Mouse (Mus musculus): ENCODE results near the gene Odf4. TPM values are rescaled to one million over a fixed set of nuclear protein-coding genes. Genes with fewer than 3 reads are reported as not detected.
A peak's percentile ranks its signal among the peaks of the same experiment; 100 is the strongest.
"Not testable (repeated sequence)": the region's sequence is repeated elsewhere in the genome, so short reads cannot be mapped to it uniquely, and the experiment has no call there.

The Odf4 gene
- 0.60 and 0.84 TPM in 2 replicates for polyA plus RNA-seq (2015; fragmentation: Nextera tagmentation; extraction: Ambion mirVana)

DNA sequence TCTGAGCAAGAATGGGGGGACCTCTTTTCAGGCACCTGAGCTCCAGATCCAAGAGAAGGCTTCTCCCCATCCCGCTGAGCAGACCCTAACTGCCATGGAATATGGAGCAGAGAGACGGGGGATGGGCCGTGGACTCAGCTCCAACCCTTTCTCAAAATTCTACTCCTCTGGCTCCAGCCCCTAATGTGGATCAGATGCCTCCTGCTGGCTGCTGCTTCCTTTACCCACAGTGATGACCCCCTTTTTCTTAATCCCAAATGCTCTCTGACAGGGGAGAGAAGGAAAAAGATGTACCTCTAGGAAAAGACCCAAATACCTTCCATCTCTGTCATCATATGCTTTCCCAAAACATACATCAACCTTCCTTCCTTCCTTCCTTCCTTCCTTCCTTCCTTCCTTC lies at the start of gene Odf4:
Odf4 (minus strand) TSS at position 101 of the 400 bp plus-strand sequence.
- WGBS = 90% methylated on average over 3 of the region's 3 CpGs
- ATAC-seq (ENCODE audit: low FRiP score) = no peak
- no peak within 1 kb of the TSS for H3K4me3 ChIP-seq

DNA sequence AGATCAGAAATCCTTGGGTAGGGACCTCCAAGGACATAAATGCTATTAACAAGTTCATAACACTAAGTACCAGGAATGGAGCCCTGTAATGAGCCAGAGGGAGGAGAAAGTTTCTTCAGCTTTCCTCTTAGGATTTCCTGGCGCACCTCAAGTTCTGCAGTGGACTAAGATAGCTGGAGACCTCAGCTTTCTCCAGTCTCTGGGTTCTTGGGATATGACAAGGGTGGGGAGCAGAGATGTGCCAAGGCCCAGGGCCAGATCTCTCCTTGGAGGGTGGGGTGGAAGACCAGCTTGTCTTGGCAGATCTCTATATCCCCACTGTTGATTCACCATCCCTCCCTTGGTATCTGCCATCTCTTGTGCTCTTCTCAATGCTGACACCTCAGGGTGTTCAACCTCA lies 48.7 kb upstream of the Odf4 start:
- WGBS = 94% methylated on average over 1 of the region's 1 CpGs
- ATAC-seq (ENCODE audit: low FRiP score) = no peak
- Histone ChIP-seq H3K9ac (no peak overlapping the region), H3K4me2 (no peak overlapping the region), H3K4me3 (no peak overlapping the region), H3K9me3 (no peaks in the 10 kb centered on the region), H3K36me3 (no peaks in the 10 kb centered on the region), H3K4me1 (replicated peaks) (peaks cover 10% of the 10 kb centered on the region), H3K27ac (no peak overlapping the region), H3K27me3 (0 out of 2 replicates have a peak, but pooled peaks cover 3% of the 10 kb centered on the region)

More for the DNA sequence above, at the start of gene Odf4:
- H3K27me3 ChIP-seq = peaks cover 10% of the 10 kb centered on the region; the same call in 1 of the 2 replicates
- peaks cover 7% of the 10 kb centered on the region for H3K4me1 ChIP-seq (replicated peaks)
- H3K36me3 ChIP-seq = no peaks in the 10 kb centered on the region
- no peak within 1 kb of the TSS for H3K4me2 ChIP-seq
- H3K27ac ChIP-seq = no peak within 1 kb of the TSS
- no peaks in the 10 kb centered on the region for H3K9me3 ChIP-seq
- no peak within 1 kb of the TSS for H3K9ac ChIP-seq

DNA sequence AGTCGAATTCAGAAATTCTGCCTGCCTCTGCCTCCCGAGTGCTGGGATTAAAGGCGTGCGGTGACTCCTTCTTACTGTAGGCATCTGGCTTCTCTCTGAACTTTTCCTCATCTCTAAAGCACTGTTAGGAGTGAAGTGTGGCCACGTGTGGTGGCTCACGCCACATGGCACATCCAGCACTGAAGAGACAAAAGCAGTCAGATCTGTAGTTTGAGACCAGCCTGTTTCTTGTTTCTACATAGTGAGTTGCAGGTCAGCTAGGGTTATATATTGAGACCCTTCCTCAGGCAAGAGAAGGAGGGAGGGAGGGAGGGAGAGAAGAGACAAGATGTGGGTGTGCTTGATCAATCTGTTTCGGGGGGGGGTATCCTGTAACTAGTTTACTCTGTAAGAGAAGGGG lies 48.2 kb upstream of the Odf4 start, which contains the start of gene Rangrf:
Rangrf (minus strand) TSS at position 101 of the 400 bp plus-strand sequence.
- H3K9ac ChIP-seq = 0 out of 2 replicates have a peak within 1 kb of the TSS, but pooled peaks have one; percentile 15
- ATAC-seq (ENCODE audit: low FRiP score) = no peak
- no peak within 1 kb of the TSS for H3K27ac ChIP-seq
- no peaks in the 10 kb centered on the region for H3K36me3 ChIP-seq
- peak within 1 kb of the TSS; percentile 63 for H3K4me2 ChIP-seq
- 0 out of 2 replicates have a peak, but pooled peaks cover 3% of the 10 kb centered on the region for H3K27me3 ChIP-seq
- H3K9me3 ChIP-seq = no peaks in the 10 kb centered on the region
- peaks cover 14% of the 10 kb centered on the region for H3K4me1 ChIP-seq (replicated peaks)
- H3K4me3 ChIP-seq = peak within 1 kb of the TSS; percentile 43
- WGBS = 82% methylated on average over 7 of the region's 7 CpGs

DNA sequence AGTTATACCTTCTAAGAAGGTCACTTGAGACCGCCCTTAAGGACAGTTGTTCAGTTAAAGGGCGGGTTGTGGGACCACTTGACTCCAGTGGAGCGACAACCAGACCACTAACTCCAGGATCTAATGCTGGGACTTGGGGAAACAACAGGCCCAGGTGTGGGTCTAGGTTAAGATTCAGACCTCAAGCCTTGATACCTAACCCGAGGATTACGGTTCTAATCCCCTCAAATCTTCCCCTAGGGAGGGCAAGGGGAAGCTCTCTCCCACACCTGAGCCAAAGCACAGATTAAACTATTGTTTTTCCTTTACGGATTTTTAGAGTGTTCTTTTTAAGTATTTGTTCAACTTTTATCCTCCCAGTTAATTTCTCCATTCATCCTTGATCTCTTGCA lies 47.2 kb upstream of the Odf4 start:
- ATAC-seq (ENCODE audit: low FRiP score) = no peak

DNA sequence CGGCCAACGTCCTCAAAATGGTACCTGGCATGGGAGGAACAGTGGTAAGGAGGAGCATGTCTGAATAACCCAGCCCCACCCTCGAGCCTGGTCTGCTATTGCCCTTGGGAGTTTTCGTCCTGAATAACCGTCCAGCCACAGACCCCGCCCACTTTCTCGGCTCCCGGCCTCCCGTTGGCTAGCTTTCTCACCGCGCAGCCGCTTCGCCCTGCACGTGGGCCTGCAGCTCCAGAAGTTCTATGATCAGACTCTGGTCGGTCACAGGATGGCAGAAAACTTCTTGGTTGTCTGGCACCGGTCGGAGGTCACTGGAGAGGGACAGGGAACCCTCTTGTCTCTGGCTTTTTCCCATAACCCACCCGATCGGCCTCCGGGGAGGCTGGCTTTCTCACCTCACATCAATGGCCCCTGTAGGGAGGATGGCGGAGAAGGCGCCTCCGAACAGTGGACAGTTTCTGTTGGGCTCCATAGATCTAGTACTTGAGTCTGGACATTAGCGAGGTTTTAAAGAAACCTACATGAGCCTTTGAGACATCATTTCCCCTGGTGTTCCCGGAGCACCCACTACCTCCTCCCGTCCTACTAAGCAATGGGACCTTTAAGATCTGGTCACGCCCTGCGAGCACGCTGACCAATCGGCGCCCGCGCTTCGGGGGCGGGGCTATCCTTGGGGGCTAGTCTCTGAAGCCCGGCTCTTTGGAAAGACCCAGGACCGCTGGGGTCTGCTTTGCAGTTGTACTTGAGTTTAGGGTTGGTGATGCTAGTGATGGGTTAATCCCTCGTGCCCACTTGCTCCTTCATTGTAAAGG lies 46.6 kb upstream of the Odf4 start:
- H3K27me3 ChIP-seq, H3K27ac ChIP-seq, H3K36me3 ChIP-seq, H3K9me3 ChIP-seq: not testable (repeated sequence)
- Histone ChIP-seq H3K4me2 (peak overlapping the region; percentile 63), H3K9ac (peak overlapping the region; percentile 51), H3K4me1 (replicated peaks) (peaks cover 19% of the 10 kb centered on the region), H3K4me3 (peak overlapping the region; percentile 43)
- peak; percentile 86 for ATAC-seq (ENCODE audit: low FRiP score)
- under 1% methylated on average over 38 of the region's 38 CpGs for WGBS

More for the DNA sequence above, 47.2 kb upstream of the Odf4 start:
- Histone ChIP-seq H3K4me1 (replicated peaks) (peaks cover 15% of the 10 kb centered on the region), H3K36me3 (no peaks in the 10 kb centered on the region), H3K27me3 (0 out of 2 replicates have a peak, but pooled peaks cover 3% of the 10 kb centered on the region), H3K4me2 (peak overlapping the region; percentile 63), H3K9me3 (no peaks in the 10 kb centered on the region), H3K27ac (no peak overlapping the region), H3K4me3 (peak overlapping the region; percentile 43), H3K9ac (0 out of 2 replicates have a peak overlapping the region, but pooled peaks have one; percentile 15)
- WGBS = 36% methylated on average over 6 of the region's 6 CpGs

DNA sequence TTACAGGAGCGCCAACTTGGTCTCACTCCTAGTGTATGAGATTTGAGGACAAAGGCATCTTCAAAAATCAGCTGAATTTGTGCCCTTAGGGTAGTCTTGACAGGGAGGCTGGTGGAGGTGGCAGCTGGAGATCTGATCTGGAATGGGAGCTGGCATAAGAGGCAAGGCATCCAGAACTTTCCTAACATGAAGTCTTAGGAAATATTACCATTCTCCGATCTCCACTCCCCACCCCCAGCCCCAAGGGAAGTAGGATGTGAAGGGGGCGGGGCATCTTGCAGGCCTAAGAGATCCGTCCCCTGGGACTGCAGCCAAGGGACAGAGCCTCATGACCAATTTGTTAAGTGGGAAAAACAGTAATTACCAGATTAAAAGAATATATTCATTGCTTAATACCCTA lies 43.4 kb upstream of the Odf4 start:
- no peak for ATAC-seq (ENCODE audit: low FRiP score)

DNA sequence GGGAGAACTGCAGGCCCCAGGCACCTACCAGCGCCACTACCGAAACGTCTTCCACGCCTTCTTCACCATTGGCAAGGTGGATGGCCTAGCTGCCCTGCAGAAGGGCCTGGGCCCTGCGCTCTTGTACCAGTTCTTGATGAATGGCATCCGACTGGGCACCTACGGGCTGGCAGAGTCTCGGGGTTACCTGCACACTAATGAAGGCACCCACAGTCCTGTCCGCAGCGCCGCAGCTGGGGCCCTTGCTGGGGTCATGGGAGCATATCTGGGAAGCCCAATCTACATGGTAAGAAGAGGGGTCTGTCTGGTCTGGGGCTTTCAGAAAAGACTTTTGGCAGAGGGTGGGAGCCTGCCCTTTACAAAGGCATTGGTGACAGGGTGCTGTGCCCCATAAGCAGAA lies 41.9 kb upstream of the Odf4 start:
- peak overlapping the region; percentile 81; the same call in 1 of the 2 replicates for H3K9ac ChIP-seq
- no peak for ATAC-seq (ENCODE audit: low FRiP score)
- peaks cover 12% of the 10 kb centered on the region; the same call in 1 of the 2 replicates for H3K27me3 ChIP-seq
- no peak overlapping the region for H3K27ac ChIP-seq
- peaks cover 29% of the 10 kb centered on the region for H3K4me1 ChIP-seq (replicated peaks)
- H3K4me3 ChIP-seq = no peak overlapping the region
- H3K36me3 ChIP-seq = no peaks in the 10 kb centered on the region
- peak overlapping the region; percentile 90 for H3K4me2 ChIP-seq
- 84% methylated on average over 11 of the region's 11 CpGs for WGBS
- H3K9me3 ChIP-seq = no peaks in the 10 kb centered on the region

More for the DNA sequence above, 43.4 kb upstream of the Odf4 start:
- peaks cover 12% of the 10 kb centered on the region; the same call in 1 of the 2 replicates for H3K27me3 ChIP-seq
- no peak overlapping the region for H3K4me2 ChIP-seq
- H3K4me3 ChIP-seq = no peak overlapping the region
- no peaks in the 10 kb centered on the region for H3K36me3 ChIP-seq
- 75% methylated on average over 4 of the region's 4 CpGs for WGBS
- no peak overlapping the region for H3K27ac ChIP-seq
- peaks cover 33% of the 10 kb centered on the region for H3K4me1 ChIP-seq (replicated peaks)
- H3K9ac ChIP-seq = no peak overlapping the region
- no peaks in the 10 kb centered on the region for H3K9me3 ChIP-seq

DNA sequence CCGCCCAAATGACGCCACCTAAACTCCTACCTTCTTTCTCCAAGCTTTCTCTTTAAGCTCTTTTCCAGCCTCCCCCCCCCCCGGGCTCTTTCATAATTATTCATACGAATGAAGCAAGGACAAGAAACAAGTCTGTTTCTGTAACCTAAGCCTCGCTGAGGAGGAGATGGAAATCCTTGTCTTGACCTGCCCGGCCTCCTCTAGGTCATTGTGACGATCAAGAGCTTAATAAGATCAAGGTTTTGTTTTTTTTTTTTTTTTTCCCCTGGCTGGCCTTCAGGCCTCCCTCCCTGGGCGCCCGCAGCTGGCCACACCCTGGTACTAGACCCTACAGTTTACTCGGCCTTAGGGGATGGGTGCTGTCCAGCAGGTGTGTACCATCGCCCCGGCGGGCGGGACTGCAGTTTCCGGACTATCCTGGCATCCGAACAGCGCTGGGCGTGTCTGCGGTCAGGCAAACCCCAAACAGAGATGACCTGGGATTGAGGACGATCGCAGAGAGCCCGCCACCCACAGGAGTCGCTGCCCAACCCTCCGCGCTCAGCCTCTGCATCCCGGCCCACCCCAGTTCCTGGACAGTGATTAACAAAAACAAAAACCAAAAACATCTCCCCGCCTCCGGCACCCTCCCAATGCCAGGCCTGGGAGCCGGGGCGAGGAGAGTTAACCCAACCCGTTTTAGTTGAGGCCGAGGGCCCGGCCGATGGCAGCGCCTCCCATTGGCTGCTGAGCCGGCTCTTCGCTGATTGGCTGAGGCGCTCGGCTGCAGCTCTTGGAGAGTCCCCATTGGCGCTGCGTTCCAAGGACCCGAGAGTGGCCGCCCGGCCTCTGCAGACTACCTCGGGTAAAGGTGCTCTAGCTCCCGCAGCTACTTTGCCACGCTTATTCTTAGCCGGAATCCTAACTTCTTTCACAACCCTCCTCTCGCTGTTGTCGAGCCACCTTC lies 40.7 kb upstream of the Odf4 start, which contains the start of gene Slc25a35:
Slc25a35 (plus strand) TSS at position 795 of the 946 bp plus-strand sequence.
- under 1% methylated on average over 50 of the region's 50 CpGs for WGBS
- peaks cover 24% of the 10 kb centered on the region for H3K4me1 ChIP-seq (replicated peaks)
- H3K4me2 ChIP-seq = peak within 1 kb of the TSS; percentile 90
- peak within 1 kb of the TSS; percentile 81 for H3K9ac ChIP-seq
- no peaks in the 10 kb centered on the region for H3K9me3 ChIP-seq
- no peaks in the 10 kb centered on the region for H3K36me3 ChIP-seq
- peak within 1 kb of the TSS; percentile 63 for H3K4me3 ChIP-seq
- ATAC-seq (ENCODE audit: low FRiP score) = peak; percentile 96
- H3K27ac ChIP-seq = peak within 1 kb of the TSS; percentile 72
- H3K27me3 ChIP-seq = peaks cover 16% of the 10 kb centered on the region

DNA sequence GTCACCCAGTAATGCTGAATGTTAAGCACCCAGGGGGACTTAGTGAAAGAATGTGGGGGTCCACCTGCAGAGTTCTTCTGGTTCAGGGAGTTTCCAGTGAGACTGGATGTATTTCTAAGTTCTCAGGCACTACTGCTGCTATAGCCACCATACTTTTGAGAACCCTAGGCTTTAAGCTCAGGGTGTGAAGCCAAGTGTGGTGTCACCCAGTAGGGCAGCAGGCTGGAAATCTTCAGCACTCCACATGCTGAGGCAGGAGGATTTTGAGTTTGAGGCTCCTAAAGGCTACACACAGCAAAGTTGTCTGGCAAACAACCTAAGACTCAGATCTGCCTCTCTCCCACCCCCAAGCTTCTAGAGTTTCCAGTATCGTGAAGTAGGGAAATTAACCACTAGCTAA lies 39.7 kb upstream of the Odf4 start:
- no peaks in the 10 kb centered on the region for H3K36me3 ChIP-seq
- H3K27me3 ChIP-seq = peaks cover 16% of the 10 kb centered on the region
- ATAC-seq (ENCODE audit: low FRiP score) = no peak
- peaks cover 23% of the 10 kb centered on the region for H3K4me1 ChIP-seq (replicated peaks)
- WGBS = 62% methylated on average over 1 of the region's 1 CpGs
- no peak overlapping the region for H3K9ac ChIP-seq
- H3K9me3 ChIP-seq = no peaks in the 10 kb centered on the region
- H3K4me2 ChIP-seq = peak overlapping the region; percentile 90; the same call in 1 of the 2 replicates
- no peak overlapping the region for H3K27ac ChIP-seq
- 0 out of 2 replicates have a peak overlapping the region, but pooled peaks have one; percentile 63 for H3K4me3 ChIP-seq

DNA sequence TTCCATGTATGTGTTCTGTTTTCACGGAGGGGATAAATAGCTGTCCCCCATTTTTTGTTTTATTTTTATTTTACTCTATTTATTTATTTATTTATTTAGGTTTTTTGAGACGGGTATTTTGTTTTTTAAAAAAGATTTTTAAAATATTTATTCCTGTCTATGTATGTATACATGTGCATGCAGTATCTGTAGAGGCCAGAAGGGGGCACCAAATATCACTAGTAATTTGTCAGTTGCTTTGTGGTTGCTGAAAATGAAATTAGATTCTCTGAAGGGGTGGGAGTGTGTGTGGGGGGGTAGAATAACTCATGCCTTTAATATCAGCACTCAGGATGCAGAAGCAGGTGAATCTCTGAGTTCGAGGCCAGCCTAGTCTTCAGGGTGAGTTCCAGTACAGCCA lies 39.0 kb upstream of the Odf4 start:
- ATAC-seq (ENCODE audit: low FRiP score) = no peak
- H3K4me2 ChIP-seq = no peak overlapping the region
- no peak overlapping the region for H3K9ac ChIP-seq
- 30% methylated on average over 3 of the region's 3 CpGs for WGBS
- H3K9me3 ChIP-seq = no peaks in the 10 kb centered on the region
- no peak overlapping the region for H3K27ac ChIP-seq
- H3K4me1 ChIP-seq (replicated peaks) = peaks cover 23% of the 10 kb centered on the region
- no peak overlapping the region for H3K4me3 ChIP-seq
- H3K27me3 ChIP-seq = peaks cover 16% of the 10 kb centered on the region
- H3K36me3 ChIP-seq = no peaks in the 10 kb centered on the region

DNA sequence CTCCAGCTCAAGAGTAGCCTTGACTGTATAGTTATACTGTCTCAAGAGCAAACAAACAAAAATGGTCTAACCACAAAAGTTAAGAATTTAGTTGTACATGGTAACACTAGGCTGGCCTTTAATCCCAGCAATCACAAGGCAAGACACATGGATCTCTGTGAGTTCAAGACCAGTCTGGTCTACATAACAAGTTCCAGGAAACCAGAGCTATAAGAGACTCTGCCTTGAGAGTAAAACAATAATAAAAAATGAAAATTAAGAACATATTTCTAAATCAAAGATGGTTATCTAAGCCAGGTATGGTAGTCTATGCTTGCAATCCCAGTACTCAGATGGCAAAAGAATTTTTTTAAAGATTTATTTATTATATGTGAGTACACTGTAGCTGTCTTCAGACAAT lies 38.2 kb upstream of the Odf4 start:
- Histone ChIP-seq H3K36me3 (no peaks in the 10 kb centered on the region), H3K27me3 (peaks cover 16% of the 10 kb centered on the region), H3K27ac (no peak overlapping the region), H3K9me3 (no peaks in the 10 kb centered on the region), H3K4me3 (no peak overlapping the region), H3K4me2 (no peak overlapping the region), H3K9ac (no peak overlapping the region), H3K4me1 (replicated peaks) (peaks cover 19% of the 10 kb centered on the region)
- ATAC-seq (ENCODE audit: low FRiP score) = no peak

DNA sequence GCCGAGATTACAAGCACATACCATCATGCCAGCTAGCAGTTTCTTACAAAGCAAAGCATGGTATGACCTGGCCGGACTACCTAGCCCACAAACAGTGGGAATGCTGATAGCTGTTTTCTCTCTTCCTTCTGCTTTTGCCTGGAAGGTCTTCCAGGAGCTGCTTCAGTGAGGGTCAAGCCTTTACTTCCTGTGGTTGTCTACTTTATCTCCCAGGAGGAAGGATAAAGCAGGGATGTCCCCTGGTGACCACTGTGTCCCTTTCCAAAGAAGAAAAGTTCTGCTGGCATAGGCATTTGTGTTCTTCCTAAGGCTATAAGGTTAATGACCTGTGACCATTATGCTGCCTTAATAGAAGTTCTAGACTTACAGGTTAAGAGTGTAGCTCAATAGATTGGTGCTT lies 36.5 kb upstream of the Odf4 start:
- H3K27ac ChIP-seq = no peak overlapping the region
- 82% methylated on average over 2 of the region's 2 CpGs for whole genome bisulfite sequencing
- no peak for ATAC-seq (ENCODE audit: low FRiP score)

More for the DNA sequence above, 36.5 kb upstream of the Odf4 start:
- H3K4me3 ChIP-seq = no peak overlapping the region
- no peak overlapping the region for H3K4me2 ChIP-seq
- no peaks in the 10 kb centered on the region for H3K9me3 ChIP-seq
- H3K36me3 ChIP-seq = no peaks in the 10 kb centered on the region
- peaks cover 15% of the 10 kb centered on the region for H3K27me3 ChIP-seq
- H3K9ac ChIP-seq = no peak overlapping the region
- H3K4me1 ChIP-seq (replicated peaks) = peaks cover 13% of the 10 kb centered on the region
